Mouse (Mus musculus) ES-E14 (cell line): ENCODE measurements at regions not wholly inside any gene's neighbourhood (a gene's known extent, or its start where the extent isn't known, plus 50 kb on each side); places are given as distances from the start of the nearest gene placed in this dataset.

Experiments
- DNase-seq: peaks from one replicate; pipeline ENCODE4 v3.0.0-alpha.2; 2013; ENCODE audit warnings: low read depth, low spot score
- H3K27ac ChIP-seq: 2 replicates; pipeline ENCODE4 v1.5.1; 2012; ENCODE audit warnings: low read depth, mild to moderate bottlenecking, low read length, moderate library complexity, mixed read lengths; ENCODE audit not compliant: poor library complexity, insufficient read depth, severe bottlenecking
- H3K36me3 ChIP-seq: 2 replicates; pipeline ENCODE4 v1.6.1; 2012; ENCODE audit warnings: mild to moderate bottlenecking, low read length, moderate library complexity, mixed read lengths; ENCODE audit not compliant: control insufficient read depth, poor library complexity, insufficient read depth, severe bottlenecking
- H3K4me1 ChIP-seq, 2 experiments: fragments of 150-350 bp in 1 of 2; sonication (generic) in 1 of 2; 2 replicates each; pipeline ENCODE4 v1.6.1; 2012; ENCODE audit warnings: low read length in 2 of 2, mild to moderate bottlenecking in 1 of 2, mixed read lengths in 1 of 2; ENCODE audit not compliant: control insufficient read depth in 2 of 2, insufficient read depth in 2 of 2, poor library complexity in 1 of 2
- H3K4me3 ChIP-seq, 2 experiments: fragments of 150-350 bp in 1 of 2; sonication (generic) in 1 of 2; 2 replicates each; pipeline ENCODE4 v1.5.1; 2012; ENCODE audit warnings: low read length in 2 of 2, low read depth in 1 of 2, mild to moderate bottlenecking in 1 of 2, mixed read lengths in 1 of 2; ENCODE audit not compliant: insufficient read depth in 1 of 2, poor library complexity in 1 of 2, severe bottlenecking in 1 of 2
- H3K9ac ChIP-seq: 2 replicates; pipeline ENCODE4 v1.6.1; 2012; ENCODE audit warnings: low read depth, mild to moderate bottlenecking, low read length, mixed read lengths; ENCODE audit not compliant: poor library complexity, insufficient read depth, severe bottlenecking
- H3K9me3 ChIP-seq: fragments of 150-350 bp; sonication (generic); 2 replicates; pipeline ENCODE4 v1.6.1; 2012; ENCODE audit warnings: low read depth, mild to moderate bottlenecking, low read length; ENCODE audit not compliant: control insufficient read depth, insufficient read depth
- CHD2 ChIP-seq: IDR thresholded peaks from 2 replicates; pipeline ENCODE4 v1.6.1; 2014; ENCODE audit warnings: mild to moderate bottlenecking, low read depth, low read length, inconsistent platforms
- HCFC1 ChIP-seq: IDR thresholded peaks from 2 replicates; pipeline ENCODE4 v1.6.1; 2012; ENCODE audit warnings: low read length, inconsistent platforms, borderline replicate concordance; ENCODE audit not compliant: insufficient read depth
- MAFK ChIP-seq: IDR thresholded peaks from 2 replicates; pipeline ENCODE4 v1.6.1; 2014; ENCODE audit warnings: mild to moderate bottlenecking, low read depth, low read length, inconsistent platforms; ENCODE audit not compliant: insufficient read depth
- ZC3H11A ChIP-seq: IDR thresholded peaks from 2 replicates; pipeline ENCODE4 v1.6.1; 2012; ENCODE audit warnings: low read depth, mild to moderate bottlenecking, inconsistent platforms, low read length, borderline replicate concordance
- ZNF384 ChIP-seq: IDR thresholded peaks from 2 replicates; pipeline ENCODE4 v1.6.1; 2012; ENCODE audit warnings: low read depth, low read length, inconsistent platforms
- in situ Hi-C, 2 experiments: fragments of 600-800 bp; cut with MboI; formaldehyde crosslinking; loops; one replicate each; pipeline ENCODE4 v1.15.1; 2025; ENCODE audit warnings: low sequenced_read_pairs in 2 of 2, inconsistent platforms in 1 of 2; ENCODE audit not compliant: unreplicated experiment in 2 of 2

GRCm38 (mm10) chr3:52479186-52479585 is 211.1 kb downstream of the Foxo1 start:
- H3K4me3 ChIP-seq: no peak overlapping the region
- no peaks in the 10 kb centered on the region for H3K4me1 ChIP-seq
- H3K27ac ChIP-seq: no peak overlapping the region
- TF ChIP-seq ZC3H11A (no peak), CHD2 (no peak), HCFC1 (no peak), ZNF384 (no peak), MAFK (no peak)
- H3K9ac ChIP-seq: no peak overlapping the region
- H3K36me3 ChIP-seq: no peaks in the 10 kb centered on the region
- no peaks in the 10 kb centered on the region for H3K9me3 ChIP-seq
- no peak for DNase-seq
- in situ Hi-C loops: no loop called here

- Histone ChIP-seq H3K4me3 (no peak overlapping the region), H3K36me3 (no peaks in the 10 kb centered on the region), H3K4me1 (peaks cover 0 to 8% of the 10 kb centered on the region in 2 experiments; a peak in 2 of 4 replicates), H3K27ac (no peak overlapping the region), H3K9me3 (no peaks in the 10 kb centered on the region), H3K9ac (no peak overlapping the region)
- in situ Hi-C loops: no loop called here
- no peak for TF ChIP-seq MAFK
- TF ChIP-seq HCFC1: no peak
- DNase-seq: no peak
Measured at GRCm38 (mm10) chr3:52469900-52470299, 201.8 kb downstream of the Foxo1 start.

- Histone ChIP-seq H3K9ac (no peak overlapping the region), H3K4me3 (no peak overlapping the region), H3K36me3 (no peaks in the 10 kb centered on the region), H3K4me1 (peaks cover 0 to 12% of the 10 kb centered on the region in 2 experiments; a peak in 2 of 4 replicates), H3K27ac (no peak overlapping the region), H3K9me3 (no peaks in the 10 kb centered on the region)
- DNase-seq: no peak
- in situ Hi-C loops: no loop called here
- no peak for TF ChIP-seq CHD2
- no peak for TF ChIP-seq MAFK
- no peak for TF ChIP-seq ZC3H11A
- TF ChIP-seq ZNF384: no peak
- no peak for TF ChIP-seq HCFC1
Measured at GRCm38 (mm10) chr3:52469397-52469796, 201.3 kb downstream of the Foxo1 start.

GRCm38 (mm10) chr3:52468326-52468725 is 200.2 kb downstream of the Foxo1 start:
- H3K9ac ChIP-seq: no peak overlapping the region
- no peak for TF ChIP-seq CHD2
- no peak for TF ChIP-seq MAFK
- TF ChIP-seq HCFC1: no peak
- TF ChIP-seq ZC3H11A: no peak
- no peak for TF ChIP-seq ZNF384
- H3K36me3 ChIP-seq: no peaks in the 10 kb centered on the region
- H3K9me3 ChIP-seq: no peaks in the 10 kb centered on the region
- H3K4me1 ChIP-seq: peaks cover 0 to 16% of the 10 kb centered on the region in 2 experiments; a peak in 2 of 4 replicates
- no peak for DNase-seq
- in situ Hi-C loops: no loop called here
- H3K27ac ChIP-seq: no peak overlapping the region
- no peak overlapping the region for H3K4me3 ChIP-seq

GRCm38 (mm10) chr3:52467876-52468275 is 199.7 kb downstream of the Foxo1 start:
- H3K27ac ChIP-seq: no peak overlapping the region
- H3K36me3 ChIP-seq: no peaks in the 10 kb centered on the region
- H3K4me3 ChIP-seq: no peak overlapping the region
- in situ Hi-C loops: no loop called here
- no peaks in the 10 kb centered on the region for H3K9me3 ChIP-seq
- no peak overlapping the region for H3K9ac ChIP-seq
- H3K4me1 ChIP-seq: peaks cover 0 to 16% of the 10 kb centered on the region in 2 experiments; a peak in 2 of 4 replicates
- DNase-seq: no peak
- TF ChIP-seq HCFC1: no peak
- no peak for TF ChIP-seq MAFK
- no peak for TF ChIP-seq CHD2
- no peak for TF ChIP-seq ZC3H11A
- no peak for TF ChIP-seq ZNF384
